Mouse (Mus musculus) forebrain, embryonic 13.5 days (tissue): ENCODE measurements at regions not wholly inside any gene's neighbourhood (a gene's known extent, or its start where the extent isn't known, plus 50 kb on each side); places are given as distances from the start of the nearest gene placed in this dataset.

Source experiments
- ATAC-seq: fragments of 200-750 bp; cut with Nextera tagmentation; 2 replicates; pipeline ENCODE4 v1.8.0; 2017
- H3K27ac ChIP-seq: fragments of 300-500 bp; sonication (generic); 2 replicates; pipeline ENCODE4 v1.5.1; 2015; ENCODE audit warnings: inconsistent platforms, mild to moderate bottlenecking, moderate library complexity
- H3K27me3 ChIP-seq: fragments of 300-500 bp; sonication (generic); 2 replicates; pipeline ENCODE4 v1.6.1; 2015; ENCODE audit warnings: mild to moderate bottlenecking, inconsistent platforms
- H3K36me3 ChIP-seq: fragments of 300-500 bp; sonication (generic); 2 replicates; pipeline ENCODE4 v1.6.1; 2015; ENCODE audit warnings: mild to moderate bottlenecking, inconsistent platforms; ENCODE audit not compliant: poor library complexity, severe bottlenecking
- H3K4me1 ChIP-seq: fragments of 300-500 bp; sonication (generic); 2 replicates; pipeline ENCODE4 v1.6.1; 2015; ENCODE audit warnings: inconsistent platforms
- H3K4me2 ChIP-seq: fragments of 300-500 bp; sonication (generic); 2 replicates; pipeline ENCODE4 v1.6.1; 2015; ENCODE audit warnings: inconsistent platforms, mild to moderate bottlenecking, moderate library complexity
- H3K4me3 ChIP-seq: fragments of 300-500 bp; sonication (generic); 2 replicates; pipeline ENCODE4 v1.5.1; 2015; ENCODE audit warnings: mild to moderate bottlenecking, inconsistent platforms
- H3K9ac ChIP-seq: fragments of 300-500 bp; sonication (generic); 2 replicates; pipeline ENCODE4 v1.6.1; 2015; ENCODE audit warnings: mild to moderate bottlenecking, inconsistent platforms
- H3K9me3 ChIP-seq: fragments of 300-500 bp; sonication (generic); replicated peaks from 2 replicates; pipeline ENCODE4 v1.6.1; 2016; ENCODE audit warnings: inconsistent platforms
- WGBS: fragments of 180-500 bp; shearing (Covaris S2); methylation state at CpG from one replicate; pipeline ENCODE4 v1.1.7; 2015; 5-methylcytosine and 5-hydroxymethylcytosine counted together

DNA sequence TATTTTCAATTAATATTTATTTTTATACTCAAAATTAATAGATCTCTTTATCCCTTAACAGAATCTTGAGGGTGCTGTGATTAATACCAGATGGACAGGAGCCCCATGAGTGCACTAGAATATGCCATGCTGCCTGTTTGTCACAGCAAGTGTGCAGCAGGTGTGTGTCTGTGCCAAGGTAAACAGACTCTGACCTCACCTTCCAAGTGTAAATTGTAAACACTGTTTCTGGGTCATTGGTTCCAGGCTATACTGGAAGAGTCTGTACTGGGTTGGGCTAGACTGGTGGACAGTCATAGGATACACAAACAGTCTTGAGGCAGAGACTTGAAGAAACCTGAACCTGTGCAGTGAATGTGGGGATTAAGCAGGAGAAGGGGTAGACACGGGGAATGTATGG, 422.2 kb downstream of the Gm21833 start:
- Histone ChIP-seq H3K9me3 (no peaks in the 10 kb centered on the region), H3K36me3 (no peaks in the 10 kb centered on the region), H3K4me3 (no peak overlapping the region), H3K27me3 (no peaks in the 10 kb centered on the region), H3K9ac (no peak overlapping the region), H3K4me1 (no peaks in the 10 kb centered on the region), H3K4me2 (no peak overlapping the region), H3K27ac (no peak overlapping the region)
- ATAC-seq = no peak
- WGBS = 62% methylated on average over 1 of the region's 1 CpGs

DNA sequence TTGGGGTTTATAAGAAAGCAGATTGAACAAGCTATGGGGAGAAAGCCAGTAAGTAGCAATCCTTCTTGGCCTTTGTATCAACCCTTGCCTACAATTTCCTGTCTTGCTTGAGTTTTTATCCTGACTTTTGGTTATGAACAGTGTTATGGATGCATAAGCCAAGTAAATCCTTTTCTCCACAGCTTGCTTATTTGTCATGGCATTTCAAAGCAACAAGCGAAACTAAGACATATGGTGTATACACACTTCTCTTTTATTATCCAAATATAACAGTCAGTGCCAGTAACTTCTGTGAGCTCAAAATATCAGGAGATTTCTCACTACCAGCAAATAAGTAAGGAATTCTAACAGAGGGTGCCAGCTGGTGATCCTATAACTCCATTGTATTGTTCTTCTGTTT, 426.0 kb downstream of the Gm21833 start:
- H3K4me2 ChIP-seq = no peak overlapping the region
- no peak overlapping the region for H3K9ac ChIP-seq
- no peaks in the 10 kb centered on the region for H3K9me3 ChIP-seq
- ATAC-seq = no peak
- H3K4me1 ChIP-seq = no peaks in the 10 kb centered on the region
- H3K27me3 ChIP-seq = no peaks in the 10 kb centered on the region
- no peak overlapping the region for H3K27ac ChIP-seq
- H3K36me3 ChIP-seq = no peaks in the 10 kb centered on the region
- no peak overlapping the region for H3K4me3 ChIP-seq
- 93% methylated on average over 1 of the region's 1 CpGs for WGBS

GRCm38 (mm10) chr16:83271869-83272268, 443.7 kb downstream of the Gm21833 start:
- WGBS = 83% methylated on average over 1 of the region's 1 CpGs
- H3K27ac ChIP-seq = no peak overlapping the region
- no peak overlapping the region for H3K4me2 ChIP-seq
- no peaks in the 10 kb centered on the region for H3K9me3 ChIP-seq
- no peak overlapping the region for H3K4me3 ChIP-seq
- no peak for ATAC-seq
- H3K36me3 ChIP-seq = no peaks in the 10 kb centered on the region
- no peaks in the 10 kb centered on the region for H3K27me3 ChIP-seq
- H3K9ac ChIP-seq = no peak overlapping the region
- H3K4me1 ChIP-seq = no peaks in the 10 kb centered on the region

DNA sequence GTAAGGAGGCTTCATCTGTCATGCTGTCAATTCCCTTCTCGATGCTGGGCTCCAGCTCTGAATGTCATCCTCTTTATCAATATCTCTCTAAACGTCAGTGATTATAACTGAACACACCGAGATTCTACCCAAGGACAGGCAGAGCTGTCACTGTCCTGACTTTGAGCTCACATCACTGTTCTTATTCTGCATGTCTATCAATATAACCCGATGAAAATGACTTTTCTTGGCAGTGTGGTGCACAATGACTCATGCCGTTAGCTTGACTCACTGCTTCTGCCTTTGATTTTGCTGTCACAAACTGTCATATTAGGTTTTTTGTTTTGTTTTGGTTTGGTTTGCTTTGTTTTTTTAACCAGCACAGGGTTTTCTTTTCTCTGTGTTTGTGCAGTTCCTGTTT, 488.1 kb downstream of the Gm21833 start:
- no peak for ATAC-seq
- Histone ChIP-seq H3K27me3 (no peaks in the 10 kb centered on the region), H3K4me3 (no peak overlapping the region), H3K27ac (no peak overlapping the region), H3K4me1 (no peaks in the 10 kb centered on the region), H3K4me2 (no peak overlapping the region), H3K9ac (no peak overlapping the region), H3K9me3 (no peaks in the 10 kb centered on the region), H3K36me3 (no peaks in the 10 kb centered on the region)
- WGBS = 86% methylated on average over 5 of the region's 5 CpGs

DNA sequence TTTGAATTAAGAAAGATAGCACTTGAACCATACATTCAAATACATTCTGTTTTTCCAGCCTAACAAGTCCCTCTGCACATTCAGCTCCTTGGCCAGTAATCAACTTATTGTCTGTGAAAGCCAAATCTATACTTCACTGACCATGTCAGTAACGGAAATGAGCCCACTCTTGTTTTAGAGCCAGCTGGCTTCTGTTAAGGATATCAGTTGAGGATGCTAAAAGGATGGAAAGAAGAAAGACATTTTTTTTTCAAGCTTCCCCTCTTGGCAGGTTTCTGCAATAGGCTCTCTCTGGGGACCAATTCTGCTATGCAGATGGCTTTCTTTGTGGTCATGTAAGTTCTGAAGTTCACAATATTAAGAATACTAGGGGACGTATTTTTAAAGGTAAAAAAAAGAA, 498.6 kb downstream of the Gm21833 start:
- Histone ChIP-seq H3K27ac (no peak overlapping the region), H3K36me3 (no peaks in the 10 kb centered on the region), H3K4me3 (no peak overlapping the region), H3K4me1 (no peaks in the 10 kb centered on the region), H3K9me3 (no peaks in the 10 kb centered on the region), H3K4me2 (no peak overlapping the region), H3K27me3 (no peaks in the 10 kb centered on the region), H3K9ac (no peak overlapping the region)
- ATAC-seq = no peak
- WGBS = 90% methylated on average over 2 of the region's 2 CpGs

DNA sequence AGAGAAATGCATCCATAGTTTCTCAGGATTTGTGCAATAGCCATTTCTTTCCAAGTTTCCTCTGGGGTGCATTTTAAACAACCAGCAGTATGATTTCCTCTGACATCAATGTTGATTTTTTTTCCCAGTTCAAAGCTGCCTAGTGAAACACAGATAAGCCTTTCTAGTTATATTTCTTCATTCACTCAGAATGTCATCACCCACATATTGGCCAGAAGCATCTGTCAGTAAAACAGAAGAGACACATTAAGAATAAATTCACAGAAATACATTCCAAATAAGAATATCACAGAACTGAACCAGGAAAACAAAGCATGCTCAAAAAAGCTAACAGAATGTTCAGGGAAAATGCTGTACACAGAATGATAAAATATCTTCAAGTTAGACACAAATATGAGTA, 522.9 kb downstream of the Gm21833 start:
- H3K4me2 ChIP-seq = no peak overlapping the region
- H3K9ac ChIP-seq = no peak overlapping the region
- H3K27me3 ChIP-seq = no peaks in the 10 kb centered on the region
- H3K36me3 ChIP-seq = no peaks in the 10 kb centered on the region
- no peaks in the 10 kb centered on the region for H3K9me3 ChIP-seq
- H3K4me1 ChIP-seq = no peaks in the 10 kb centered on the region
- H3K27ac ChIP-seq = no peak overlapping the region
- no peak for ATAC-seq
- H3K4me3 ChIP-seq = no peak overlapping the region

DNA sequence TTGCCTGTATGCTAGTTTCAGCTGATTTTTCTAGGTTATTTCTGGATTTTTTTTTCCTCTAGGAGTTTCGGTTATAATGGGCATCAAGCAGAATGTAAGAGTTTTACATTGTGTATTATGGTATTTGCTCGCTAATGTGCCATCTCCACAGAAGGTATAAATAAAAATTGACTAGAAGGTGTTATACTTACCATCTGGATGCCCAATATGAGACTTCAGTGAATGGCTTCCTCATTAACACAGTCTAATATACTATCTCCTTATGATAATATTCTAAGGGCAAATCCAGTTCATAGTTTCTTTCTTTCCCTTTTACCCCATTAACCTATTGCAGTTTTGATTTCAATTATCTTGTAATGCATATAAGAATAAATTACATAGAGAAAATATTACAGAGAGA, 566.4 kb downstream of the Gm21833 start:
- Histone ChIP-seq H3K4me3 (no peak overlapping the region), H3K9me3 (no peaks in the 10 kb centered on the region), H3K27me3 (no peaks in the 10 kb centered on the region), H3K4me1 (no peaks in the 10 kb centered on the region), H3K9ac (no peak overlapping the region), H3K36me3 (no peaks in the 10 kb centered on the region), H3K4me2 (no peak overlapping the region), H3K27ac (no peak overlapping the region)
- WGBS = 81% methylated on average over 2 of the region's 2 CpGs
- peak; percentile 43 for ATAC-seq

GRCm38 (mm10) chr16:83420676-83421075, 592.5 kb downstream of the Gm21833 start:
- ATAC-seq = peak; percentile 72; the same call in 1 of the 2 replicates
- Histone ChIP-seq H3K4me1 (no peaks in the 10 kb centered on the region), H3K9ac (no peak overlapping the region), H3K27ac (no peak overlapping the region), H3K9me3 (no peaks in the 10 kb centered on the region), H3K27me3 (no peaks in the 10 kb centered on the region), H3K4me2 (no peak overlapping the region), H3K4me3 (no peak overlapping the region), H3K36me3 (no peaks in the 10 kb centered on the region)
- 63% methylated on average over 1 of the region's 1 CpGs for WGBS

DNA sequence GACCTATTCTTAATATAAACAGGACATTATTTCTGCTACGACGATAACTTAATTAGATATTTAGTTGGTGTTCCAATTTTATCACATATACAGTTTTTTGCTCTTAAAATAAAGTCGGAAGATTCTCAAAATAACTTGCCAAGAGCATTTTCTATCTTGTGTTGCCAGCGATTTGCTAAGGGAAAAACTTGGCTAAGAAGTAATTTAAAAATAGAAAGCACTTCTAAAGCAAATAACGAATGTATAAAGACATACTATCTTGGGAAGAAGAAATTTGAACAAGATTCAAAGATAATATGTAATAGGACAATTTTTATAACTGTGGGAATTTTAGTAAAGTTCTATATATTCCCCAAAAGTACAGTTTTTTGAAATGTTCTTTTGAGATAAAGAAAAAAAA, 594.9 kb downstream of the Gm21833 start:
- H3K27ac ChIP-seq = no peak overlapping the region
- no peak for ATAC-seq
- no peak overlapping the region for H3K9ac ChIP-seq
- no peaks in the 10 kb centered on the region for H3K4me1 ChIP-seq
- no peaks in the 10 kb centered on the region for H3K9me3 ChIP-seq
- no peak overlapping the region for H3K4me3 ChIP-seq
- H3K27me3 ChIP-seq = no peaks in the 10 kb centered on the region
- WGBS = 85% methylated on average over 5 of the region's 5 CpGs
- no peaks in the 10 kb centered on the region for H3K36me3 ChIP-seq
- H3K4me2 ChIP-seq = no peak overlapping the region
